Mouse (Mus musculus): ENCODE results near the gene Mrpl24.

DNA sequence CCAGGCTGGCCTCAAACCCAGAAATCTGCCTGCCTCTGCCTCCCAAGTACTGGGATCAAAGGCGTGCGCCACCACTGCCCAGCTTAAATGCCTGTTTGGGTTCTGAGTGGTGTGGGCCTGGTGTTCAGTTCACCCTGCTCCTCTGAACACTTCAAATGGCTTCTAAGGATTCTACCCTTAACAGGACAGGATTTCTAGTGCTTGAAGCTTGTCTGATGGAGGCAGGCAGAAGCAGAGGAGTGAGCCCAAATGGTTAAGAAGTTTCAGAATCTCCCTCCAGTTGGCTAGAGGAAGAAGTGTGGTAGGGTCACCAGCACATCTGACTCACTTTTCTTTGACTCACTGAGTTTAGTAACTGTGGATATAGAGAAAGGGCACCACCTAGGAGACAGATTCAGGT, 9.9 kb upstream of the Mrpl24 start:
- no peak for TF ChIP-seq POLR2AphosphoS2 (IDR thresholded peaks at IDR 0.05; ENCODE audit: low read depth, low read length)
- TF ChIP-seq JUND (conservative IDR thresholded peaks at IDR 0.05; ENCODE audit: low read depth, low read length): no peak
- TF ChIP-seq MAFK (IDR thresholded peaks at IDR 0.05; ENCODE audit: insufficient replicate concordance, low read length): no peak
- TF ChIP-seq CTCF (conservative IDR thresholded peaks at IDR 0.05 in 1 of 2, IDR thresholded peaks at IDR 0.05 in 1 of 2; ENCODE audit: low read depth in 2 of 2, low read length in 2 of 2): no peak
- no peak for TF ChIP-seq UBTF (IDR thresholded peaks at IDR 0.05; ENCODE audit: low read depth, low read length)
- TF ChIP-seq SMC3 (IDR thresholded peaks at IDR 0.05; ENCODE audit: low read depth, low read length): no peak
- no peak for TF ChIP-seq POLR2A (IDR thresholded peaks at IDR 0.05; ENCODE audit: low read depth, low read length)
- TF ChIP-seq RCOR1 (conservative IDR thresholded peaks at IDR 0.05; ENCODE audit: low read depth, low read length): no peak
- no peak for TF ChIP-seq USF1 (IDR thresholded peaks at IDR 0.05; ENCODE audit: low read depth, low read length)
- TF ChIP-seq MAX (IDR thresholded peaks at IDR 0.05; ENCODE audit: low read length): no peak
